Comparison of ENCODE assay signal across 28 mouse cellular contexts in the genomic region with DNA sequence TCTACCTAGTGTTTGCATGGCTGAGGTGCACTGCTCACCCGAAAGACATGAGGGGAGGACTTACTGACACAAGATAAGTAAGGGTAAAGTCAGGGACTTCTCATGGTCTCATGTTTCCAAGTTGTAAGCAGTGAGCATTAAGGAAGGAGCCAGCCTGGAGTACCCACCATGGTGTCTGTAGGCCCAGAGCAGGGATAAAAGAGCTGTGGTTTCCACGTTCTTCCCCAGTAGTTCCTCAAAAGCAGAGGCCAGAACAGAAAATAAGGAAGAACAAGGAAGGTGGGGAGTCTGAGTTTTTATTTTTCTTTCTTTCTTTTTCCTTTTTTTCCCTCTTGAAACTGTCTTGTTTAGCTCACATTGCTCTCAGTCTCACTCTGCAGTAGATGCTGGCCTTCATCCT. TPM values are rescaled to one million over a fixed set of nuclear protein-coding genes. Genes with fewer than 3 reads are reported as not detected.
"Had no signal": no experiment of that assay in that cellular context is flagged by ENCODE, and none has a peak within 500 bp of the region (broad histone marks: within the 10 kb centered on the region; RNA-seq: fewer than 3 reads in every experiment).

No protein-coding gene starts in this region.

- H3K9me3 ChIP-seq: kidney, embryonic 15.5 days; limb, embryonic 12.5 days; limb, embryonic 15.5 days; lung, embryonic 15.5 days; megakaryocyte, embryonic 14.5 days; midbrain, embryonic 10.5 days; midbrain, embryonic 13.5 days; neural tube, embryonic 13.5 days had no signal

- H3K27ac ChIP-seq: kidney, embryonic 15.5 days; limb, embryonic 12.5 days; limb, embryonic 15.5 days; liver, embryonic 14.5 days; lung, embryonic 15.5 days; midbrain, embryonic 10.5 days; midbrain, embryonic 13.5 days; neural tube, embryonic 13.5 days had no signal

- DNase-seq: kidney, adult 8-10 months; kidney, postnatal 10 days; kidney, postnatal 36 days; left cerebral cortex, postnatal 4 days; liver, postnatal 0 days; lung, postnatal 10 days; lung, postnatal 36 days; retina, postnatal 1 day; thymus, adult 18-20 months; thymus, postnatal 14 days; thymus, postnatal 4 days had no signal

- H3K4me3 ChIP-seq: kidney, embryonic 15.5 days; limb, embryonic 12.5 days; limb, embryonic 15.5 days; lung, embryonic 15.5 days; megakaryocyte, embryonic 14.5 days; midbrain, embryonic 10.5 days; midbrain, embryonic 13.5 days; myocyte; neural tube, embryonic 13.5 days had no signal

- ATAC-seq: liver, postnatal 0 days; midbrain, embryonic 13.5 days; midbrain, embryonic 16.5 days had no signal

- H3K36me3 ChIP-seq: kidney, embryonic 15.5 days; limb, embryonic 12.5 days; limb, embryonic 15.5 days; lung, embryonic 15.5 days; midbrain, embryonic 10.5 days; midbrain, embryonic 13.5 days; neural tube, embryonic 13.5 days had no signal

- H3K4me1 ChIP-seq: kidney, embryonic 15.5 days; limb, embryonic 12.5 days; limb, embryonic 15.5 days; lung, embryonic 15.5 days; midbrain, embryonic 10.5 days; midbrain, embryonic 13.5 days; neural tube, embryonic 13.5 days had no signal

- H3K27me3 ChIP-seq: kidney, embryonic 15.5 days; limb, embryonic 12.5 days; limb, embryonic 15.5 days; lung, embryonic 15.5 days; midbrain, embryonic 13.5 days; neural tube, embryonic 13.5 days had no signal

- H3K9ac ChIP-seq: kidney, embryonic 15.5 days; limb, embryonic 12.5 days; limb, embryonic 15.5 days; liver, embryonic 14.5 days; liver, postnatal 0 days; lung, embryonic 15.5 days; midbrain, embryonic 13.5 days; neural tube, embryonic 13.5 days had no signal

- H3K4me2 ChIP-seq: kidney, embryonic 15.5 days; limb, embryonic 12.5 days; limb, embryonic 15.5 days; liver, embryonic 11.5 days; lung, embryonic 15.5 days; midbrain, embryonic 13.5 days; neural tube, embryonic 13.5 days had no signal

RNA-seq across cellular contexts. Expression of a gene that starts 26.5 kb away (rescaled TPM):
- total RNA-seq: left cerebral cortex, postnatal 4 days; monocyte, adult 5-6 weeks; neutrophil, adult 5-6 weeks had no signal
- polyA plus RNA-seq: small intestine, adult 2 months; spleen, adult 2 months had no signal

RNA-seq across cellular contexts. Expression of a gene that starts 34.0 kb away (rescaled TPM):
- polyA plus RNA-seq: liver, embryonic 11.5 days; midbrain, embryonic 13.5 days had no signal

RNA-seq across cellular contexts. Expression of a gene that starts 47.0 kb away (rescaled TPM):
- total RNA-seq: monocyte, adult 5-6 weeks; neutrophil, adult 5-6 weeks had no signal
- polyA plus RNA-seq: kidney, embryonic 15.5 days; limb, embryonic 12.5 days; liver, postnatal 0 days; lung, embryonic 15.5 days; midbrain, embryonic 10.5 days; stomach, embryonic 16.5 days had no signal
